Mouse (Mus musculus): ENCODE data around the gene Stk17b. TPM values are rescaled to one million over a fixed set of nuclear protein-coding genes. Genes with fewer than 3 reads are reported as not detected.
A peak's percentile ranks its signal among the peaks of the same experiment; 100 is the strongest.
"Not testable (repeated sequence)": the region's sequence is repeated elsewhere in the genome, so short reads cannot be mapped to it uniquely, and the experiment has no call there.

Gene Stk17b
- polyA plus RNA-seq, 2 experiments from 2014 or later: 437 to 475 TPM

- ATAC-seq: no peak
Observed at GRCm38 (mm10) chr1:53782079-53782478, 2.9 kb downstream of the Stk17b start.

DNA sequence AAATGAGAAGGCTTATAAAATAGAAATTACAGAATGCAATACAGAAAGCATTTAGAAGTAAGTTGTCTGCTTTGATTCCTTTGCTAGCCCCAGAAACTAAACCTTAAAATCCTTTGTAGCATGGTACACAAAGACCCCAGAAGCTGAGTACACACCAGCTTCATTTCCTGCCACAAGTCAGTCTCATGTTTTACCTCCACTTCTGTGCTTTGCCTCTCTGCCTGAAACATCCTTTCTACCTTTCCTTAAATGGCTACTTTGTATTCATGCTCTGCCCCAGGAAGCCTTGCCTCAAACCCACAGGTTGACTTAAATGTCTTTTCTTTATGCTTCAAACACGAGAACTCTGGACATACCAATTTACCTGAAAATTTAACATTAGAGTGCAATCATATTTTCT is 3.7 kb downstream of the Stk17b start:
- peak; percentile 11 for ATAC-seq

DNA sequence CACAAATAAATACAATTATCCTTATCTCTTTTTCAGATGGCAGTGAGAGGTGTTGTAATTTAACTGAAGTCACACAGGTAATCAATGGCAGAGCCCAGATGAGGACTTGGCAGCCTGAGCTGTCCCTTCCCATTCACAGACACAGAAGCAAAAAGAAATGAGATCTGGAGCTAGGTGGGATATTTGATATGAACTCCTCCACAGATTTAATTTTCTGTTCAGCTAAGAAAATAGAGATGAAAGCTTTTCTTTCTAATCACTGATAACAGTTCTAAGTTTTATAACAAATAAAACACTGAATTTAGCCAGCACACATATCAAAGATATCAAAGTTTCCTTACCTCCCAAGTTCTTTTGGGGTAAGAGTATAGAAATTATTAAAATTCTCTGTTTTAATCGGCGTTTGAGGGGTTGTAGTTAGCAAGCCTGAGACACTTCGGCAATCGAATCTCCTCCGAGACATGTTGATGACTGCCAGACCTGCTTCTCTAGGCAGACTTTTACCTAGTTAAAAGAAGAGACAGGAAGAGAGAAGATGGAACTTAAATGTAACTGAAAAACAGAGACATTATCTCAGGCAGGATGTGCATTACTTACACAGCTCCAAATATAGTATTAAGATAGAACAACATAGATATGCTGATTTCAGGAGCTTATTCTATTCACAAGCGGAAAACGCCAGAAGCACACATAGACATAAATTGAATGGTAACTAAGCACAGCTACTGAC is 8.7 kb downstream of the Stk17b start:
- peak; percentile 40 for ATAC-seq

DNA sequence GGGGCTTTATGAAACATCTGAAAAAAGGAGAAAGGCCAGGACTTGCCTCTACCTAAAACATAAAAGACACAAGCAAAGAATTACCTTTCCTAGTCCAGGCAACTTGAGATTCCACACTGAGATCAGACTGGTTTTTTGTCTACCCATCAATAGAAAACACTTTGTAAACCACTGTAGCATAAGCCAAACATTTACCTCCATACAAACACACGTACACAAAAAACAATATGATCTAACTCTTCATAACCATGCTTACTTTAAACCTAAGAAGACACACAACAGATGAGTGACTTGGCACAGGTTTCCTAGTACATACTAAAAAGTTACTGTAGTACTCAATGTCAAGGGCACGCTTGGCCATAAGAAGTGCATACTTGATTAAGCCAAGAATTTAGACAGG is 9.5 kb downstream of the Stk17b start:
- ATAC-seq: no peak

DNA sequence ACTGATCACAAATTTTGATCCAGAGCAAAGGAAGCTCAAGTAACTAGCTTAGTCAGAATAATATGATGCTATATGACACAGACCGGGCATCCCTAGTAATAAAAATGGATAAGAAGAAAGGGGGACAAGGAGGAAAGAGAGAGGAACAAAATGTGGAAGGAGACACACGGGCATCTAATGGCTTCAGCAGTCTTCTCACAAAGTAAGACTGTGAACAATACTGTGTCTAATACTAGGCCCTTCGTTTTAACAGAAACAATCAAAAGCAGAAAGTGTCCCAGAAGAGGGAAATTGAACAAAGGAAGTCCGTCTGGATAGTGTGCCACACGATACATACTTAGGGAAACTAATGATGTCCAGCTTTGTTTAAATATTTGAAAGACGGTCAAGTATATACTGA is 10.0 kb downstream of the Stk17b start:
- ATAC-seq: no peak

DNA sequence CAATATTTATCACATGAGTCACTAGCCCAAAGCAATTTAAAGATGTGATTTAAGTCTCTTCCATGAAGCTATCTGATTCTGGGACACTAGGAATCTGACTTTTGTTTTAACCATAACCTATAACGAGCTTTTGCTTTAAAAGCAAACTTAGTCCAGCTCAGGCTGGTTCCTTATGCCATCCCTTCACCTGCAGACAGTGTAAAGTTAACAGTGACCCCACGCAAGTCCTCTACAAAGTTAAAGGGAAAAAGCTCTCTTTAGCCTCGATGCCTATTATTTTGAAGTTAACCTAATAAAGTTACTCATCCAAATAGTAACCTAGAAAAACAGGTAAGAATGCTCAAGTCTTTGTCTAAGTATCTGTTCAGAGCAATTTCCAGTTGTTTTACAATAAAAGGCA is 10.5 kb downstream of the Stk17b start:
- ATAC-seq: no peak

DNA sequence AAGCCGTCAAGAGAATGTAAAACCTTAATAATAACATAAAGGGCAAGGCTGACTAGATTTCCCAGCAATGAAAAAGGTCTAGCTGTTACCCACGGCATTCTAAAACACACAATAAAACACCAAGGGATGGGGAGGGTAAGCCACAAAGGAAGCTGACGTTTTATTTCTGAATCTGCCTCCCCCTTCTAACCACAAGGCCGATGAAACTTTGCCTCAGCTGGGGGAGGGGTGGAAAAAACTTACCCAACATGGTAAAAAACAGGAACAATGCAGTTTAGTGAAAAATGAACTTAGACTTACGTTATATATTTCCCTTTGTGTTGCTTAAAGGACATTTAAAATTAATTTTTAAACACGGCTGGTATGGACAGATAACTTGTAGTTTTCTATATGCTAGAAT is 11.0 kb downstream of the Stk17b start:
- ATAC-seq: peak; percentile 72

- no peak for ATAC-seq
Observed at GRCm38 (mm10) chr1:53772967-53773366, 12.1 kb downstream of the Stk17b start.

GRCm38 (mm10) chr1:53771476-53771875 is 13.5 kb downstream of the Stk17b start:
- ATAC-seq: no peak

- ATAC-seq: no peak
Observed at GRCm38 (mm10) chr1:53766112-53766511, 18.9 kb downstream of the Stk17b start.

GRCm38 (mm10) chr1:53757316-53757715 is 27.7 kb downstream of the Stk17b start:
- no peak for ATAC-seq

GRCm38 (mm10) chr1:53753501-53753900 is 31.5 kb downstream of the Stk17b start:
- ATAC-seq: not testable (repeated sequence)

GRCm38 (mm10) chr1:53751144-53751543 is 33.9 kb downstream of the Stk17b start:
- ATAC-seq: no peak

DNA sequence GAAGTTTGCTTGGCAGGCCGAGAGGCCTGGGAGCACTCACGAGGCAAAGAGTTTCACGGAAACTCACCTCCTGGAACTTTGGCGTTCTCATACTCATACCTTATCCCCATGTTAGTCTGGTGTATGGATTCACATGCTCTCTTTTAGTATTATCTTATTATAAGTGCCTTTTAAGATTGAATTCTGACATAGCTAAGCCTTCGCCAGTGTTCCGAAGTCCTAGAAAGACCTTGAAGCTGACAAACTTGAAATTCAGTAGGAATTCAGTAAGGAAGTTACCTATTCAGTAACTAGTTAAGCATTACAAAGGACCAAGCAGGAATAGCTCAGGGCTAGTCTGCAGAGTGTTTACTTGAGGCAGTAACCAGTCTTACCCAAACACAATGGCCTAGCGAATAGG is 34.3 kb downstream of the Stk17b start:
- ATAC-seq: not testable (repeated sequence)

GRCm38 (mm10) chr1:53749881-53750385 is 35.1 kb downstream of the Stk17b start:
- ATAC-seq: not testable (repeated sequence)

GRCm38 (mm10) chr1:53748571-53748970 is 36.5 kb downstream of the Stk17b start:
- no peak for ATAC-seq

GRCm38 (mm10) chr1:53746001-53746400 is 39.0 kb downstream of the Stk17b start:
- ATAC-seq: no peak

- ATAC-seq: no peak
Observed at GRCm38 (mm10) chr1:53741742-53742458, 43.1 kb downstream of the Stk17b start.

- ATAC-seq: no peak
Observed at GRCm38 (mm10) chr1:53740777-53741336, 44.2 kb downstream of the Stk17b start.

DNA sequence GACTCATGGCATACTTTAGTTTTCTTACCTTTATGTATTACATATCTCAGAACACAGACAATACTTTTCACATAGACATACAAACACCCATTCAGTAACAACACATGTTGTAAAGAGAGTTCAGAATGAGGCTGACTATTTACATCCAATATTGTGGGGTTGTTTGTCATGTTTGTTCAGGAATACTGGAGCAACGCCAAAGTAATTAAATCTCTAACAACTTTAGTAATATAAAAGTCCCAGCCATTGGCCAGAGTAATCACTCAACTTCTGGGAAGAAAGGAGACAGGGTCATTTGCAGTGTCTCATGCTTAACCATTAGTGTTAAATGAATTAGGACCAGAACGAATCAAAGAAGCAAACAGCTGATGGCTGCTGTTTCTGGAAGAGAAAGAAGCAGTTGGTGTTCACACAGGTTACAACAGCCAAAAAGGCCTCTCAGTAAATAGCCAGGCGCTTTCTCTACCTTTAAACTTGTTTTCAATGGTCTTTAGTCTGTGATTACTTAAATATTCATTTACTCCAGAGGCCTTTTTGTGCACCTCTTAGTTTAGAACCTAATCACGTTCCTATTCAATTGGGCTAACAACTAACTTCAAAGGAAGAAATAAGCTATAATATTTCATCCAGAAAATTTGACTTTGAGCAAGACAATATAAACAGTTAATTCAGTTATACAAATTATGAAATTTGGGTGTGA is 44.8 kb downstream of the Stk17b start:
- not testable (repeated sequence) for ATAC-seq

- no peak for ATAC-seq
Observed at GRCm38 (mm10) chr1:53736583-53736982, 48.4 kb downstream of the Stk17b start.

DNA sequence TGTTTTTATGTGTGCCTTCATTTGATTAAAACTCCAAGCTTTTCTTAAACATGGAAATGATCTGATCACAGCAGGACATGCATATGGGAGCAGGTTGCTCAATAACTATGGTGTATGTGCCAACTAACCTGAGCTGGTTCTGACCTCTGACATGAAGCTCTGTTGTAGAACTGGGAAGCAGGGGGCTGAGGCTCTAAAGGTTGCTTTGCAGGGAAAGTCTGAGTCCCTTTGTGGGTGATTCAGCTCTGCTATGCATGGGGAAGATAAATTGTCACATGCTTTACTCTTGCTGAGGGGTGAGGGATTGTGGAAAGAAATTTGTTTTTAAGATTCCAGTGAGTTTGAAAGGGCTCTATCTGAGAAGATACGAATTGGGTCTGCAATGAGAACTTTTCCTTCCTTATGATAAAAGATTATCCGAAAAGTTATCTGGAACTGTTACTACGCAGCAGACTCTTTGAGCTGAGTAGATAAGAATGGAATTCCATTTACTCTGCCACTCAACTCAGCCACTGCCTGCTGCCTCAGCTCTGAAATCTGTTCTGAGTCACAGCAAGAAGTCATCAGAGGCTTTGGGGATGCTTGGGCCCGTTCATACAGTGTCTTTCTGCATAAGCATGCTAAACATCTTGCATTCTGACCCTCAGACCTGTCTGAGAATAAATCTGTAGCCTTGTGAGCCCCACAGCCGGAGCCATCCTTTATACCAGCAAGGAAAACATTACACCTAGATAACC is 56.4 kb downstream of the Stk17b start:
- ATAC-seq: no peak
